Mouse (Mus musculus): ENCODE results near the gene Dapl1.

The Dapl1 gene

DNA sequence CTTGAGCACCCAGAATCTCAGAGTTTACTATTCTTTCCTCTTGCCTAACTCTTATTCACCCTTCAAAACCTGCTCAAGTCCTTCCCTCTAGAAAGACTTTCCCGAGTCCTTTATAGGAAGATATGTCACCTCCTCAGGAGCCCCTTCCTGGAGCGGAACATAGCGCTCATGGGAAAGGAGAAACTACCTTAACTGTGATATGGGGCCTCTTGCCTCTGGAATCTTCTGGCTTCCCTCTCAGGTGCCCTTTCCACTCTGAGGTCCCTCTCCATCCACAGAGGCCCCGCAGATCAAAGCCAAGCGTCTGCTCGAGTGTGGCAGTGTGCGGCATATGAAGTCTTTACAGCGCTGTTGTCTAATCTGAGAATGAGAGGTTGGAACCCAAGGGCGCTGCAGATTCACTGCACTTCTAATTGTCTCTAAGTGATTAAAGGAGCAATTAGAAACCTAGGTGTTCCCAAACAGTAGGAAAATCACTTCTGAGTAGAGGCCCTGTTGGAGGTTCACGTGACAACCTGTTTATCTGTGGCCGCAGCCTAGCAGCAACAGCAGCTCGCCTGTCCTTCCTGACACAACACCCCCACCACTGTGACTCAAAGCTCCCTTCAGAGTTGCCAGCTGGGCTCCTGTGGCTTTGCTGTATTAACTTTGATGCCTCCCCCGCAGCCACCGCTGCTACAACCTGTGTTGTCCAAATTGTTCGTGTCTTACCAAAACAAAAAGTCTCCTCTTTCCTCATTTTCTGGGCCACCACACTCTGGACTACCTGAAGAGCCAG is 49.7 kb downstream of the Dapl1 start:
- DNase-seq (ENCODE audit: extremely low spot score), result no peak

- no peak for DNase-seq (ENCODE audit: extremely low spot score)
Observed at GRCm38 (mm10) chr2:59536958-59537357, 52.5 kb downstream of the Dapl1 start.

DNA sequence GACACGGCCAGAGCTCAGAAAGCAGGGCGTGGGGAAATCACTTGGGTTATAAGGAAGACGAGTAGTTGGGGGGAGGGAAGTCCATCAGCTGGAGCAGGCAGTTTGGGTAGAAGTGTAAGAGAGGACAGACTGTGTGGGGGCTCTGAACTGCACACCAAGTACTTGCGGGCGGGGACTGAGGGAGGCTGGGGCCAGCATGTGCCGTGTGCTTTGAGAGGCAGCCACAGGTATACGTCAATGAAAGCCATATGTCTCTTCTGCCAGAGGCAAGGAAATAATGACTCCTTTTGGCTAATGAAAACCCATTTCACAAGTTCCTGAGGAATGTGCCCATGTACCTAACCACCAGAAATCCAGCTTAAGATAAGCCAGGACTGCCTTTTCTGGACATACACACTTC is 53.6 kb downstream of the Dapl1 start:
- no peak for DNase-seq (ENCODE audit: extremely low spot score)

- no peak for DNase-seq (ENCODE audit: extremely low spot score)
Observed at GRCm38 (mm10) chr2:59539796-59540195, 55.3 kb downstream of the Dapl1 start.

DNA sequence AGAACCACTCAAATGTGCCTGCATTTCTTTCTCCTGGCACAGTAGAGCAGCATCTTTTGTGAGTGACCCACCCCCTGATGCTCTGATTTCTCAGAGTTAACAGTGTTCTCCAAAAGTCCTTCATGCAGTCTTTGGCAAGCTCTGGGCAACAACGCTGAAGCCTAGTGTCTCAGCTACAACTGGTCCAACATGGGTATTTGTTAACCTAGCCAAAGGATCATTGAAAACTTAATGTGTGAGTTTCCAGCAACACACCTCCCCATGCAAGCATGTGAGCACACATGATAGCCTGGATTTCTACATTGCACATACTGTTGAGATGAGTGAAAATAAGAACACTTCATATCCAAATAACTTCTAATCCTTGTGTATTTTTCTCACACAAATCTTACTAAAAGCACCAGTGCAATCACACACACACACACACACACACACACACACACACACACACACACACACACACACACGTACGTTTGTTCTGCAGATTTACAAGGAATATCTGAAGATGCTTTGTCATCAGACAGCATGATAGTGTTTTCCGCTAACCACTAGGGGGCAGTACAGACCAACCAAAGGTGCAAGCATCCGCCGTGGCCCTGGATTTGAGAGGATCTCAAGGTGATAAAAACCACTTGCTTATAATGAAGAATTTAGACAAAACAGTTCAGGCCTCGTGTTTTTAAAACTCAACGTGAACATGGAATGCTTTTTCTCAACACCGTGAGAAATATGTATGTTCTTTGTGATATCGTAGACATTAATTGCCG is 56.9 kb downstream of the Dapl1 start:
- peak; percentile 81 for DNase-seq (ENCODE audit: extremely low spot score)

- DNase-seq (ENCODE audit: extremely low spot score), result no peak
Observed at GRCm38 (mm10) chr2:59543543-59544065, 59.2 kb downstream of the Dapl1 start.

DNA sequence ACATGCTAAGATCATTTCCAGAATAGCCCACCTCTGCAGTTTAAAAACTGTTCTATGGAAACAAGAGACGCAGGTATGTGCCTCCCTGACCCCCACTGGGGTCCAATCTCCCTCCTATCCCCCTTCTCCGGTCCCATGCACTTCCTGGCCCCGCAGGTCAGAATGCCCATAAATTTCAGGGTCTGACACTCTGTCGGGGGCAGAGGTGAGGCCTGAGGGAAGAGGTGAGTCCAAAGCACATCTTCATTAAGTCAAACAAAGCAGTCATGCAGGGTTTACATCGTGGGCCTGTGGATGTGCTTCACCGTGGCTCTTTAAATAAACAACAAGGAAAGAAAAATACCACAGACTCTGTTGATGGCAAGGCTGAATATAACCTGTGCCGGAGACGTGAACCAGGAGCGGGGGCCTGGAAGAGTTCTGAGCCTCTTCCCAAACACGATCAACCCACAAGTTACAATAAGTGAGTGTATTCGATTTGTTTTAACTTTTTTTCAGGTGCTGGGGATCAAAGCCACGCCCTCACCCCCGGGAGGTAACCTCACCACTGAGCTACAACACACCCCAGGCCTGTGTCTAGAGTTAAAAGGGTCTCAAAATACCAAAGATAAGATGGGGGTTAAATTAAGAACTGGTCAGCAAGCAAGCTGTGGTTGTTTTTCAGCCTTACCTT is 59.9 kb downstream of the Dapl1 start:
- DNase-seq (ENCODE audit: extremely low spot score), result peak; percentile 57

DNA sequence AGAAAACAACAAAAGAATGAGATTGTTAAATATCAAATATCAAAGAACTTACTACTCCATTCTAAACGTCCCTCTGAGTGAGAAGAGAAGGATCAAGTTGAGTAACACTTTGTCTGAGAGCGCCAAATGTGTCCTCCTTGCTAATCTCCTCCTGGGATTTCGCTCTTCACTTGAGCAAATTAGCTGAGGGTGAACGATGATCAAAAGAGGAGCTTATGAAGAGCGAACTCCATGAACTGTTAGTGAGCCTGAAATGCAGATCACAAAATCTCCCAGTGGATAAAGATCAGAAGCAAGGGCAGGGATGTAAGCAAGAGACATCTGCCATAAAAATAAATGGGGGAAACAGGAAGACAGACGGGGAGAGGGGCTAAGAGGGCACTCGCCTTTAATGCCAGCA is 60.5 kb downstream of the Dapl1 start:
- no peak for DNase-seq (ENCODE audit: extremely low spot score)

DNA sequence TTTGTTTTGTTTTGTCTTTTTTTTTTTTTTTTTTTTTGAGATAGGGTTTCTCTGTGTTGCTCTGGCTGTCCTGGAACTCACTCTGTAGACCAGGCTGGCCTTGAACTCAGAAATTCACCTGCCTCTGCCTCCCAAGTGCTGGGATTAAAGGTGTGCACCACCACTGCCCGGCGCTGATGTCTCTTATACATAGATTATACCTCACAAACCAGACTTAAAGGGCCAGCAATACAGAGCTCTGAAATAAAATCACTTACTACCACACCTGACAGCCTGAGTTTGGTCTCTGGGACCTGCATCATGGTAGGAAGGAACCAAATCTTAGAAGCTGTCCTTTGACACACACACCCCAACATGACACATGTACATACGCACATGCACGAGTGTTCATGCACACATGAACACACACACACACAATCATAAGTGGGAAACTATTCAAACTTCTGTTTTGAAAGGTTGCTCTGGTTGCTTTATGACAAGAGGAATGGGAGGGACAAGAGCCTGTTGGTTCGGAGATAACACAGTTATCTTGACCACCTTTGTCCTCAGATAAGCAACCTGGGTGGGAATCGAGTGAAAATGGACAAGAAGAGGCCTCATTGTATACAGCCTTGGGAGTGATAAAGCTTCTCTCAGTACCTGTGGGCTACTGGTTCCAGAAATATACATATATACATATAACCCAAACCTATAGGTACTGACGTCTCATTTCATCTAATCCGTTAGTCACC is 63.1 kb downstream of the Dapl1 start:
- DNase-seq (ENCODE audit: extremely low spot score), result no peak

- no peak for DNase-seq (ENCODE audit: extremely low spot score)
Observed at GRCm38 (mm10) chr2:59552784-59553183, 68.3 kb downstream of the Dapl1 start.

- no peak for DNase-seq (ENCODE audit: extremely low spot score)
Observed at GRCm38 (mm10) chr2:59554373-59554940, 70.0 kb downstream of the Dapl1 start.
